38 mouse cellular contexts compared by ENCODE assay signal in genomic region chr12:31208766-31209165, GRCm38 (mm10). TPM values are rescaled to one million over a fixed set of nuclear protein-coding genes. Genes with fewer than 3 reads are reported as not detected.
DNase-seq lines count a peak whose midpoint lies in the region; ATAC-seq and TF ChIP-seq lines count a peak whose summit lies in the region.
"Had no signal": no experiment of that assay in that cellular context is flagged by ENCODE, and none has a peak within 500 bp of the region (broad histone marks: within the 10 kb centered on the region; RNA-seq: fewer than 3 reads in every experiment).

No protein-coding gene starts in this region.

- H3K4me1 ChIP-seq in heart, embryonic 10.5 days = peaks cover 16% of the 10 kb centered on the region; the same call in 1 of the 2 replicates
- peaks cover 16% of the 10 kb centered on the region for H3K4me1 ChIP-seq in midbrain, embryonic 15.5 days
- no peaks in the 10 kb centered on the region for H3K4me1 ChIP-seq in midbrain, postnatal 0 days (ENCODE audit: insufficient read depth, low read length)
- no peaks in the 10 kb centered on the region for H3K4me1 ChIP-seq in hindbrain, embryonic 11.5 days (replicated peaks; ENCODE audit: control insufficient read depth, insufficient read depth, low read length)

- H3K27ac ChIP-seq in heart, embryonic 10.5 days = peak overlapping the region; percentile 59; the same call in 1 of the 2 replicates
- peak overlapping the region; percentile 81 for H3K27ac ChIP-seq in layer of hippocampus, adult 2 months
- peak overlapping the region; percentile 46; the same call in 1 of the 2 replicates for H3K27ac ChIP-seq in midbrain, embryonic 15.5 days
- H3K27ac ChIP-seq in midbrain, postnatal 0 days (ENCODE audit: low read depth, low read length) = peak overlapping the region; percentile 47; the same call in 1 of the 2 replicates
- H3K27ac ChIP-seq in hindbrain, embryonic 11.5 days (ENCODE audit: low read depth, low read length) = no peak overlapping the region
- H3K27ac ChIP-seq: hindbrain, embryonic 15.5 days; kidney, embryonic 15.5 days; liver, embryonic 14.5 days; neural tube, embryonic 12.5 days; stomach, embryonic 15.5 days had no signal

- no peaks in the 10 kb centered on the region for H3K9me3 ChIP-seq in heart, embryonic 10.5 days
- H3K9me3 ChIP-seq in midbrain, embryonic 15.5 days = no peaks in the 10 kb centered on the region
- no peaks in the 10 kb centered on the region for H3K9me3 ChIP-seq in midbrain, postnatal 0 days (ENCODE audit: low read length)
- H3K9me3 ChIP-seq in hindbrain, embryonic 11.5 days (ENCODE audit: control insufficient read depth, low read length) = no peaks in the 10 kb centered on the region
- H3K9me3 ChIP-seq: hindbrain, embryonic 15.5 days; kidney, embryonic 15.5 days; neural tube, embryonic 12.5 days; stomach, embryonic 15.5 days had no signal

- intact Hi-C loops in heart, postnatal 25 days (cut with DNase I) = no loop called here

- no peak overlapping the region for H3K4me2 ChIP-seq in midbrain, embryonic 15.5 days
- no peak overlapping the region for H3K4me2 ChIP-seq in midbrain, postnatal 0 days (ENCODE audit: low read depth, low read length, poor library complexity, severe bottlenecking)
- H3K4me2 ChIP-seq in hindbrain, embryonic 11.5 days (replicated peaks; ENCODE audit: low read depth, low read length) = no peak overlapping the region
- H3K4me2 ChIP-seq: hindbrain, embryonic 15.5 days; kidney, embryonic 15.5 days; neural tube, embryonic 12.5 days; stomach, embryonic 15.5 days had no signal

- H3K4me3 ChIP-seq in heart, embryonic 10.5 days = no peak overlapping the region
- no peak overlapping the region for H3K4me3 ChIP-seq in layer of hippocampus, adult 2 months
- H3K4me3 ChIP-seq in midbrain, embryonic 15.5 days = no peak overlapping the region
- H3K4me3 ChIP-seq in midbrain, postnatal 0 days (ENCODE audit: low read depth, low read length) = no peak overlapping the region
- no peak overlapping the region for H3K4me3 ChIP-seq in hindbrain, embryonic 11.5 days (ENCODE audit: low read depth, low read length)
- H3K4me3 ChIP-seq: hindbrain, embryonic 15.5 days; kidney, embryonic 15.5 days; neural tube, embryonic 12.5 days; stomach, embryonic 15.5 days had no signal

- no peak overlapping the region for H3K9ac ChIP-seq in midbrain, embryonic 15.5 days
- no peak overlapping the region for H3K9ac ChIP-seq in midbrain, postnatal 0 days (replicated peaks; ENCODE audit: low read length, poor library complexity, severe bottlenecking)
- H3K9ac ChIP-seq in hindbrain, embryonic 11.5 days (ENCODE audit: low read depth, low read length) = no peak overlapping the region
- H3K9ac ChIP-seq: hindbrain, embryonic 15.5 days; kidney, embryonic 15.5 days; liver, embryonic 14.5 days; neural tube, embryonic 12.5 days; stomach, embryonic 15.5 days had no signal

- no peaks in the 10 kb centered on the region for H3K36me3 ChIP-seq in heart, embryonic 10.5 days
- H3K36me3 ChIP-seq in midbrain, embryonic 15.5 days (replicated peaks) = no peaks in the 10 kb centered on the region
- no peaks in the 10 kb centered on the region for H3K36me3 ChIP-seq in midbrain, postnatal 0 days (ENCODE audit: insufficient read depth, low read length)
- H3K36me3 ChIP-seq in hindbrain, embryonic 11.5 days (ENCODE audit: control insufficient read depth, insufficient read depth, low read length) = no peaks in the 10 kb centered on the region
- H3K36me3 ChIP-seq: hindbrain, embryonic 15.5 days; kidney, embryonic 15.5 days; neural tube, embryonic 12.5 days; stomach, embryonic 15.5 days had no signal

- WGBS in heart, embryonic 10.5 days = 73% methylated on average over 6 of the region's 6 CpGs
- WGBS in midbrain, embryonic 15.5 days = 41% methylated on average over 6 of the region's 6 CpGs
- 32% methylated on average over 6 of the region's 6 CpGs for WGBS in midbrain, postnatal 0 days
- WGBS in hindbrain, embryonic 11.5 days = 69% methylated on average over 6 of the region's 6 CpGs

- no peak for TF ChIP-seq CTCF in layer of hippocampus, adult 2 months (conservative IDR thresholded peaks at IDR 0.05)
- TF ChIP-seq CTCF in midbrain, postnatal 0 days (IDR thresholded peaks at IDR 0.05) = no peak

- ATAC-seq in midbrain, embryonic 15.5 days (replicated peaks) = no peak; the same call in 1 of the 2 replicates
- no peak for ATAC-seq in midbrain, postnatal 0 days (ENCODE audit: low FRiP score)
- no peak for ATAC-seq in hindbrain, embryonic 11.5 days (ENCODE audit: low FRiP score)
- ATAC-seq: CD4-positive, CD25-positive, alpha-beta regulatory T cell, adult 4 months; inflammation-experienced regulatory T-cells, adult 6 months had no signal

- DNase-seq in heart, embryonic 10.5 days (ENCODE audit: low spot score) = no peak
- DNase-seq in heart, postnatal 25 days (ENCODE audit: low spot score) = no peak
- no peak for DNase-seq in layer of hippocampus, adult 2 months (ENCODE audit: low spot score in 2 of 2)
- DNase-seq in layer of hippocampus, adult 9-11 months = no peak
- no peak for DNase-seq in midbrain, postnatal 0 days (ENCODE audit: low spot score)
- no peak for DNase-seq in hindbrain, embryonic 11.5 days (ENCODE audit: low spot score)
- DNase-seq: adrenal gland, postnatal 14 days; cerebellum, adult 11 months; cerebellum, adult 9-10 months; cerebellum, postnatal 36 days; gastrocnemius, postnatal 25 days; heart, adult 11 months; kidney, adult 11 months; kidney, postnatal 36 days; layer of hippocampus, postnatal 36 days; liver; lung, adult 2 months; lung, postnatal 10 days; retina, postnatal 1 day; right cerebral cortex, postnatal 14 days; thymus, postnatal 14 days had no signal

- no peaks in the 10 kb centered on the region for H3K27me3 ChIP-seq in heart, embryonic 10.5 days (ENCODE audit: insufficient read depth, poor library complexity, severe bottlenecking)
- no peaks in the 10 kb centered on the region for H3K27me3 ChIP-seq in midbrain, embryonic 15.5 days (replicated peaks)
- no peaks in the 10 kb centered on the region for H3K27me3 ChIP-seq in midbrain, postnatal 0 days (ENCODE audit: insufficient read depth, low read length)
- H3K27me3 ChIP-seq in hindbrain, embryonic 11.5 days (ENCODE audit: control insufficient read depth, insufficient read depth, low read length) = no peaks in the 10 kb centered on the region
- H3K27me3 ChIP-seq: hindbrain, embryonic 15.5 days; kidney, embryonic 15.5 days; neural tube, embryonic 12.5 days; stomach, embryonic 15.5 days had no signal

RNA-seq across cellular contexts. Expression of gene Gm6993, which starts 31.8 kb away (rescaled TPM):
- polyA plus RNA-seq in heart, embryonic 10.5 days (2016; fragmentation: Nextera tagmentation; extraction: Ambion mirVana) = not detected in 2 replicates
- total RNA-seq in heart, postnatal 25 days (2021) = not detected
- total RNA-seq in layer of hippocampus, adult 2 months (2021) = not detected
- polyA plus RNA-seq in midbrain, embryonic 15.5 days (2015; fragmentation: Nextera tagmentation; extraction: Ambion mirVana) = not detected in 2 replicates
- not detected in 2 replicates for total RNA-seq in midbrain, postnatal 0 days (2014; rRNA removed)
- not detected in 2 replicates for polyA plus RNA-seq in midbrain, postnatal 0 days (2015; fragmentation: Nextera tagmentation; extraction: Ambion mirVana)
- not detected in 2 replicates for polyA plus RNA-seq in hindbrain, embryonic 11.5 days (2014; fragmentation: Nextera tagmentation; extraction: Ambion mirVana)
- total RNA-seq: adrenal gland, postnatal 14 days; gastrocnemius, adult 18-20 months; gastrocnemius, postnatal 25 days; hematopoietic stem cell, adult 5-6 weeks; layer of hippocampus, adult 8-10 months; layer of hippocampus, postnatal 36 days had no signal
- polyA plus RNA-seq: CD4-positive, CD25-positive, alpha-beta regulatory T cell, adult 4 months; embryonic facial prominence, embryonic 11.5 days; frontal cortex, adult 2 months; heart, embryonic 16.5 days; hindbrain, embryonic 15.5 days; inflammation-experienced regulatory T-cells, adult 6 months; kidney, embryonic 15.5 days; limb, embryonic 11.5 days; liver, embryonic 14.5 days; lung, adult 2 months; neural tube, embryonic 12.5 days; small intestine, adult 2 months; stomach, embryonic 15.5 days; urinary bladder, adult 2 months had no signal

RNA-seq across cellular contexts. Expression of gene Lamb1, which starts 56.3 kb away (rescaled TPM):
- 66.1 and 102 TPM in 2 replicates for polyA plus RNA-seq in heart, embryonic 10.5 days (2016; fragmentation: Nextera tagmentation; extraction: Ambion mirVana)
- total RNA-seq in heart, postnatal 25 days (2021) = 10 to 100 TPM; 87.5 to 89.2 TPM
- total RNA-seq in layer of hippocampus, adult 2 months (2021) = 10 to 100 TPM; 37.8 to 46.8 TPM
- 16.6 and 16.8 TPM in 2 replicates for polyA plus RNA-seq in midbrain, embryonic 15.5 days (2015; fragmentation: Nextera tagmentation; extraction: Ambion mirVana)
- total RNA-seq in midbrain, postnatal 0 days (2014; rRNA removed) = 19.5 and 24.6 TPM in 2 replicates
- 7.6 and 8.1 TPM in 2 replicates for polyA plus RNA-seq in midbrain, postnatal 0 days (2015; fragmentation: Nextera tagmentation; extraction: Ambion mirVana)
- 21.2 and 21.7 TPM in 2 replicates for polyA plus RNA-seq in hindbrain, embryonic 11.5 days (2014; fragmentation: Nextera tagmentation; extraction: Ambion mirVana)
- total RNA-seq: hematopoietic stem cell, adult 5-6 weeks had no signal
- polyA plus RNA-seq: CD4-positive, CD25-positive, alpha-beta regulatory T cell, adult 4 months; inflammation-experienced regulatory T-cells, adult 6 months had no signal
